Comparison of ENCODE assay signal across 8 mouse cellular contexts in genomic region chr1:86435302-86435821, GRCm38 (mm10). TPM values are rescaled to one million over a fixed set of nuclear protein-coding genes. Genes with fewer than 3 reads are reported as not detected.
A peak's percentile ranks its signal among the peaks of the same experiment; 100 is the strongest.
DNase-seq lines count a peak whose midpoint lies in the region; ATAC-seq lines count a peak whose summit lies in the region.

No protein-coding gene starts in this region.

- no peaks in the 10 kb centered on the region for H3K36me3 ChIP-seq in forebrain, embryonic 11.5 days (ENCODE audit: control insufficient read depth, insufficient read depth, low read length)

- peaks cover 33% of the 10 kb centered on the region for H3K4me1 ChIP-seq in forebrain, embryonic 11.5 days (replicated peaks; ENCODE audit: control insufficient read depth, insufficient read depth, low read length)

- peak; percentile 61 for DNase-seq in 3134 (ENCODE audit: extremely low read depth, insufficient read length, low spot score)
- DNase-seq in adipocyte (ENCODE audit: low spot score), result peak; percentile 80
- DNase-seq in forebrain, embryonic 11.5 days (ENCODE audit: low spot score), result no peak
- DNase-seq in heart, postnatal 10 days, result peak; percentile 83 to 86
- peak; percentile 75 for DNase-seq in layer of hippocampus, adult 11-12 months (ENCODE audit: low spot score)
- DNase-seq in lung, adult 18-20 months, result peak; percentile 74 to 86
- DNase-seq in ovary, postnatal 14 days (ENCODE audit: low spot score), result peak; percentile 40
- DNase-seq in thymus, postnatal 25 days, result no peak

- H3K27me3 ChIP-seq in forebrain, embryonic 11.5 days (ENCODE audit: control insufficient read depth, insufficient read depth, low read length), result no peaks in the 10 kb centered on the region

- 23% methylated on average over 13 of the region's 13 CpGs for WGBS in forebrain, embryonic 11.5 days

- H3K27ac ChIP-seq in forebrain, embryonic 11.5 days (ENCODE audit: low read depth, low read length), result peak overlapping the region; percentile 100

- intact Hi-C loops in heart, postnatal 10 days (cut with DNase I), result no loop called here

- peak; percentile 10; the same call in 1 of the 2 replicates for ATAC-seq in forebrain, embryonic 11.5 days (replicated peaks; ENCODE audit: low FRiP score)

- peak overlapping the region; percentile 62 for H3K4me2 ChIP-seq in forebrain, embryonic 11.5 days (ENCODE audit: low read depth, low read length, severe bottlenecking)

- H3K9ac ChIP-seq in forebrain, embryonic 11.5 days (ENCODE audit: low read length), result peak overlapping the region; percentile 76

- H3K9me3 ChIP-seq in forebrain, embryonic 11.5 days (ENCODE audit: control insufficient read depth, low read length), result no peaks in the 10 kb centered on the region

- no peak overlapping the region; the same call in 1 of the 2 replicates for H3K4me3 ChIP-seq in forebrain, embryonic 11.5 days (ENCODE audit: low read depth, low read length)

RNA-seq across cellular contexts. Expression of gene Tex44, which starts 9.2 kb away (rescaled TPM):
- polyA plus RNA-seq in forebrain, embryonic 11.5 days (2014; fragmentation: Nextera tagmentation; extraction: Ambion mirVana), result not detected in 2 replicates
- not detected for total RNA-seq in heart, postnatal 10 days (2021)

RNA-seq across cellular contexts. Expression of gene Nmur1, which starts 9.3 kb away (rescaled TPM):
- 0.72 TPM in 1 of 2 replicates, not detected in the other for polyA plus RNA-seq in forebrain, embryonic 11.5 days (2014; fragmentation: Nextera tagmentation; extraction: Ambion mirVana)
- total RNA-seq in heart, postnatal 10 days (2021), result not detected

Comparison
In these comparisons a context has a peak if more than half of its experiments do, and no peak if none do; other contexts are left out.
1. DNase-seq: peak in 3134 (single experiment), adipocyte (single experiment), heart, postnatal 10 days (2 of 2), layer of hippocampus, adult 11-12 months (single experiment), lung, adult 18-20 months (2 of 2) and ovary, postnatal 14 days (single experiment); none in forebrain, embryonic 11.5 days (single experiment) and thymus, postnatal 25 days (single experiment).